Mouse (Mus musculus) forebrain, embryonic 16.5 days (tissue): ENCODE measurements around the gene Prl8a9. TPM values are rescaled to one million over a fixed set of nuclear protein-coding genes. Genes with fewer than 3 reads are reported as not detected.

Source experiments
- ATAC-seq: fragments of 200-750 bp; cut with Nextera tagmentation; 2 replicates; pipeline ENCODE4 v1.8.0; 2017; ENCODE audit warnings: mild to moderate bottlenecking, moderate library complexity
- H3K27ac ChIP-seq: fragments of 300-500 bp; sonication (generic); 2 replicates; pipeline ENCODE4 v1.5.1; 2014; ENCODE audit warnings: low read length, control low read depth
- H3K27me3 ChIP-seq: fragments of 300-500 bp; sonication (generic); replicated peaks from 2 replicates; pipeline ENCODE4 v1.6.1; 2014; ENCODE audit warnings: low read length; ENCODE audit not compliant: control insufficient read depth, insufficient read depth
- H3K36me3 ChIP-seq: fragments of 300-500 bp; sonication (generic); 2 replicates; pipeline ENCODE4 v1.6.1; 2014; ENCODE audit not compliant: control insufficient read depth, insufficient read depth
- H3K4me1 ChIP-seq: fragments of 300-500 bp; sonication (generic); replicated peaks from 2 replicates; pipeline ENCODE4 v1.6.1; 2014; ENCODE audit warnings: low read length; ENCODE audit not compliant: control insufficient read depth, insufficient read depth
- H3K4me2 ChIP-seq: fragments of 300-500 bp; sonication (generic); 2 replicates; pipeline ENCODE4 v1.6.1; 2014; ENCODE audit warnings: mild to moderate bottlenecking, low read length, control low read depth
- H3K4me3 ChIP-seq: fragments of 300-500 bp; sonication (generic); replicated peaks from 2 replicates; pipeline ENCODE4 v1.5.1; 2014; ENCODE audit warnings: mild to moderate bottlenecking, low read length, control low read depth
- H3K9ac ChIP-seq: fragments of 300-500 bp; sonication (generic); replicated peaks from 2 replicates; pipeline ENCODE4 v1.6.1; 2014; ENCODE audit warnings: low read depth, low read length, control low read depth
- H3K9me3 ChIP-seq: fragments of 300-500 bp; sonication (generic); 2 replicates; pipeline ENCODE4 v1.6.1; 2016; ENCODE audit warnings: low read length; ENCODE audit not compliant: control insufficient read depth
- WGBS: fragments of 180-500 bp; shearing (Covaris S2); extraction: QIAGEN DNeasy Blood & Tissue Kit; methylation state at CpG from one replicate; pipeline ENCODE4 v1.1.7; 2014; 5-methylcytosine and 5-hydroxymethylcytosine counted together
- polyA plus RNA-seq: library from polyadenylated mRNA; unstranded; fragments of >200 nt; fragmentation: Nextera tagmentation; extraction: Ambion mirVana; gene quantifications from 2 replicates; pipeline ENCODE4 v1.2.1, GENCODE M21; 2015

The Prl8a9 gene
- polyA plus RNA-seq: not detected in 2 replicates

DNA sequence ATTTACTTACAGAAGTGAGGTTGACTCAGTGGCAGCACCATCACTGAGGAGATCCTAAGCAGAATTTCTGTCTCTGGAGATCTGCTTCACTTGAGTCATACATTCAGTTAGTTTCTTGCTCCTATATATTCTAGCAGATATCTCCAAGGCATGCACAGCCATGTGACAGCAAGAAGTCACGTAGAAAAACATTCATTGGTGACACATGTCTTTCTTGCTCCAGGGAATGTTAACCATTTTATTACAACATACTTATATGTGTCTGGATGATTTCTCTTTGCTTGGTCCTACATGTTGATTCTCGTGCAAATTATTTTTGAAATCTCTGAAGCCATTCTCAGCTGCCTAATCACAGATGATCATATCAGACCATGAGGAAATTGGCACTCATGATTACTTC is at the start of gene Prl8a9:
Prl8a9 (minus strand) TSS at position 101 of the 400 bp plus-strand sequence.
- Histone ChIP-seq H3K9me3 (no peaks in the 10 kb centered on the region), H3K27ac (no peak within 1 kb of the TSS), H3K4me3 (no peak within 1 kb of the TSS), H3K27me3 (no peaks in the 10 kb centered on the region), H3K4me2 (no peak within 1 kb of the TSS), H3K4me1 (no peaks in the 10 kb centered on the region), H3K36me3 (no peaks in the 10 kb centered on the region), H3K9ac (no peak within 1 kb of the TSS)
- WGBS: 96% methylated on average over 2 of the region's 2 CpGs
- no peak for ATAC-seq

DNA sequence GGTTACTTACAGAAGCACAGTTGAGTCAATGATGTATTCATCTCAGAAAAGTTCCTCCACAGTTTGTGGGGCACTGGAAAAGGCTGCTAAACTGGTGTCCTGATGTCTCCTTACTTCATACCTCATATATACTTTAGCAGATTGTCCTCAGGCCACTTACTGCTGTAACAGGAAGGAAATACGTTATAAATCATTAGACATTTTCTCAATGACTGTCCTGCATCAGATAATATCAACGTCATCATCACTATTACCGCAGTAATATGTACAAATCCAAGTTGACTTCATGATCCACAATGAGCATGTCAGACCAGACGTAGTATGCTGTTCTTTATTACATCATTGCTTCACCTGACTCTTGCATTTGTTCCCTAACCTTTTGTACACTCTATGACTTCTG is 46.1 kb upstream of the Prl8a9 start, which contains the start of gene Prl7b1:
Prl7b1 (minus strand) TSS at position 101 of the 400 bp plus-strand sequence.
- H3K4me2 ChIP-seq: no peak within 1 kb of the TSS
- no peak within 1 kb of the TSS for H3K27ac ChIP-seq
- whole genome bisulfite sequencing: 81% methylated on average over 4 of the region's 4 CpGs
- ATAC-seq: no peak
- no peak within 1 kb of the TSS for H3K4me3 ChIP-seq
- no peaks in the 10 kb centered on the region for H3K36me3 ChIP-seq
- H3K27me3 ChIP-seq: no peaks in the 10 kb centered on the region
- no peaks in the 10 kb centered on the region for H3K9me3 ChIP-seq
- H3K9ac ChIP-seq: no peak within 1 kb of the TSS
- no peaks in the 10 kb centered on the region for H3K4me1 ChIP-seq

DNA sequence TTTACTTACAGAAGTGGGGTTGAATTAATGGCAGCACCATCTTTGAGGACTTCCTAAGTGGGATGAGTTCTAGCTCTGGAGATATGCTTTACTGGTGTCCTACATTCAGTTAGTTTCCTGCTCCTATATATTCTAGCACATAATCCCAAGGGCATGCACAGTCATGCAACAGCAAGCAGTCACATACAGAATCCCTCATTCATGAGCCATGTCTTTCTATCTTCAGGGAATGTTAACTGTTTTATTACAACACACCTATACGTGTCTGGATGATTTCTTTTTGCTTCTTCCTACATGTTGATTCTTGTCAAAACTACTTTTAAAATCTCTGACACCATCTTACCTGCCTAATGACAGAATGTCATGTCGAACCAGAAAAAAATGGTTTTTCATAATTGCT is 17.7 kb upstream of the Prl8a9 start, which contains the start of gene Prl8a1:
Prl8a1 (minus strand) TSS at position 101 of the 400 bp plus-strand sequence.
- H3K27ac ChIP-seq: no peak within 1 kb of the TSS
- H3K36me3 ChIP-seq: no peaks in the 10 kb centered on the region
- no peaks in the 10 kb centered on the region for H3K4me1 ChIP-seq
- 86% methylated on average over 2 of the region's 2 CpGs for WGBS
- ATAC-seq: no peak
- H3K27me3 ChIP-seq: no peaks in the 10 kb centered on the region
- H3K4me3 ChIP-seq: no peak within 1 kb of the TSS
- H3K9ac ChIP-seq: no peak within 1 kb of the TSS
- no peak within 1 kb of the TSS for H3K4me2 ChIP-seq
- H3K9me3 ChIP-seq: no peaks in the 10 kb centered on the region

DNA sequence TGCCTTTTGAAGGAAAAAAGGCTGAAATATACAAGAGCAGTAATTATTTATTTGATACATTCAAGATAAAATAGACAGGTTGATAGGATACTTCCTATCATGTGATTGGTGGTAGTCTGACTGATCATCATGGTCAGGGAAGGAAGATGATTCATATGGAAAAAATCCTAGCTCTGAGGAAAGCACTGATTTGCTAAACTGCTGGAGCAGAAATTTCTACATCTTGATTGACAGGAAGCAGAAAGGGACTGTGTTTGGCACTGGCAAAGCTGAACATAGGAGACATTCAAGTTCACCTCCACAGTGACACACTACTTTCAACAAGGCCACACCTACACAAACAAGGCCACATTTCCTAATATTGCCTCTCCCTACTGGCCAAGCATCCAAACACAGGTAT is 11.1 kb downstream of the Prl8a9 start:
- no peak overlapping the region for H3K4me3 ChIP-seq
- H3K27ac ChIP-seq: no peak overlapping the region
- ATAC-seq: no peak
- no peak overlapping the region for H3K9ac ChIP-seq
- H3K4me1 ChIP-seq: no peaks in the 10 kb centered on the region
- H3K9me3 ChIP-seq: no peaks in the 10 kb centered on the region
- H3K27me3 ChIP-seq: no peaks in the 10 kb centered on the region
- H3K4me2 ChIP-seq: no peak overlapping the region
- H3K36me3 ChIP-seq: no peaks in the 10 kb centered on the region

DNA sequence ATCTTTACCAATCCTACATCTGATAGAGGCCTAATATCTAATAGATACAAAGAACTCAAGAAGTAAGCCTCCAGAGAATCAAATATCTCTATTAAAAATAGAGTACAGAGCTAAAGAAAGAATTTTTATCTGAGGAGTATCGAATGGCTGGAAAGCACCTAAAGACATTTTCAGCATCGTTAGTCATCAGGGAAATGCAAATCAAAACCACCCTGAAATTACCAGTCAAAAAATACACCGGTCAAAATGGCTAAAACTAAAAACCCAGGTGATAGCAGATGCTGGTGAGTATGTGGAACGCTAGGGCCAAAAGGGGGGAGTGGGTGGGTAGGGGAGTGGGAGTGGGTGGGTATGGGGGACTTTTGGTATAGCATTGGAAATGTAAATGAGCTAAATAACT is 41.2 kb downstream of the Prl8a9 start:
- WGBS: 89% methylated on average over 4 of the region's 4 CpGs

DNA sequence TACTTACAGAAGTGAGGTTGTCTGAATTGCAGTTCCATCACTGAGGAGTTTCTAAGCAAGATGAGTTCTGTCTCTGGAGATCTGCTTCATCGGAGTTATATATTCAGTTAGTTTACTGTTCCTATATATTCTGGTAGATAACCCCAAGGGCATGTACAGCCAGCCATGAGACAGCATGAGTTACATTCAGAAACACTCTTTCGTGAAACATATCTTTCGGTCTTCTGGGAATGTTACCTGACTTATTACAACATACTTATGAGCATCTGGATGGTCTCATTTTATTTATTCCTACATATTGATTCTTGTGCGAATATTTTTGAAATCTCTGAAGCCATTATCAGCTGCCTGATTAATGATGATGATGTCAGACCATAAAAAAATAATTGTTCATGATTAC is 51.3 kb downstream of the Prl8a9 start, which contains the start of gene Prl8a8:
Prl8a8 (minus strand) TSS at position 101 of the 400 bp plus-strand sequence.
- ATAC-seq: no peak
- no peaks in the 10 kb centered on the region for H3K4me1 ChIP-seq

More for the DNA sequence above, 41.2 kb downstream of the Prl8a9 start:
- Histone ChIP-seq H3K4me1 (no peaks in the 10 kb centered on the region), H3K9ac (no peak overlapping the region), H3K4me3 (no peak overlapping the region), H3K4me2 (no peak overlapping the region), H3K27ac (no peak overlapping the region), H3K36me3 (no peaks in the 10 kb centered on the region), H3K9me3 (no peaks in the 10 kb centered on the region), H3K27me3 (no peaks in the 10 kb centered on the region)
- no peak for ATAC-seq

More for the DNA sequence above, 51.3 kb downstream of the Prl8a9 start, which contains the start of gene Prl8a8:
- H3K9ac ChIP-seq: no peak within 1 kb of the TSS
- H3K4me3 ChIP-seq: no peak within 1 kb of the TSS
- H3K27ac ChIP-seq: no peak within 1 kb of the TSS
- 89% methylated on average over 4 of the region's 4 CpGs for whole genome bisulfite sequencing
- H3K4me2 ChIP-seq: no peak within 1 kb of the TSS
- H3K9me3 ChIP-seq: no peaks in the 10 kb centered on the region
- no peaks in the 10 kb centered on the region for H3K36me3 ChIP-seq
- H3K27me3 ChIP-seq: no peaks in the 10 kb centered on the region

Other genes starting within 250 kb of the Prl8a9 start
- not detected in 2 replicates for gene Prl8a2, start 218.9 kb downstream of the Prl8a9 start, polyA plus RNA-seq
- gene Prl2b1, start 173.8 kb downstream of the Prl8a9 start, polyA plus RNA-seq: not detected in 2 replicates
- gene Prl8a6, start 125.9 kb downstream of the Prl8a9 start, polyA plus RNA-seq: not detected in 2 replicates
- gene Prl8a8, start 51.4 kb downstream of the Prl8a9 start, polyA plus RNA-seq: not detected in 2 replicates
- not detected in 2 replicates for gene Prl8a1, start 17.6 kb upstream of the Prl8a9 start, polyA plus RNA-seq
- gene Prl7b1, start 46.0 kb upstream of the Prl8a9 start, polyA plus RNA-seq: not detected in 2 replicates
- gene Prl7a1, start 77.9 kb upstream of the Prl8a9 start, polyA plus RNA-seq: not detected in 2 replicates
- gene Prl7a2, start 103.4 kb upstream of the Prl8a9 start, polyA plus RNA-seq: not detected in 2 replicates
- gene Prl7d1, start 152.1 kb upstream of the Prl8a9 start, polyA plus RNA-seq: not detected in 2 replicates
- not detected in 2 replicates for gene Prl7c1, start 216.2 kb upstream of the Prl8a9 start, polyA plus RNA-seq
- not detected in 2 replicates for gene Prl2a1, start 237.0 kb upstream of the Prl8a9 start, polyA plus RNA-seq